Mouse (Mus musculus): ENCODE data around the gene Rpl15. TPM values are rescaled to one million over a fixed set of nuclear protein-coding genes. Genes with fewer than 3 reads are reported as not detected.

Rpl15 gene
- polyA plus RNA-seq (2015; fragmentation: Illumina TruSeq; extraction: RNeasy Lipid Tissue Mini Kit (QIAGEN cat#74804); ENCODE audit: low read depth, low replicate concordance): 576 TPM

GRCm38 (mm10) chr14:18270529-18271441, at the start of gene Rpl15, which contains the start of gene Nkiras1:
TSS of gene Rpl15 (minus strand) at chr14:18271391.
TSS of gene Nkiras1 (plus strand) at chr14:18271136.

GRCm38 (mm10) chr14:18238750-18239731, 32.1 kb downstream of the Rpl15 start, which contains the start of gene Nr1d2:
TSS of gene Nr1d2 (minus strand) at chr14:18239127.

Other genes starting within 250 kb of the Rpl15 start
- 94.8 TPM for gene Nr1d2, start 32.3 kb downstream of the Rpl15 start, polyA plus RNA-seq (2015; fragmentation: Illumina TruSeq; extraction: RNeasy Lipid Tissue Mini Kit (QIAGEN cat#74804); ENCODE audit: low read depth, low replicate concordance)
- 131 TPM for gene Nkiras1, start 255 bp downstream of the Rpl15 start, polyA plus RNA-seq (2015; fragmentation: Illumina TruSeq; extraction: RNeasy Lipid Tissue Mini Kit (QIAGEN cat#74804); ENCODE audit: low read depth, low replicate concordance)
- gene Ube2e1, start 60.5 kb upstream of the Rpl15 start, polyA plus RNA-seq (2015; fragmentation: Illumina TruSeq; extraction: RNeasy Lipid Tissue Mini Kit (QIAGEN cat#74804); ENCODE audit: low read depth, low replicate concordance): 176 TPM

Data from brain, adult 10 weeks (tissue).